Mouse (Mus musculus) midbrain, embryonic 15.5 days (tissue): Measurements from ENCODE around the gene Filip1l. TPM values are rescaled to one million over a fixed set of nuclear protein-coding genes. Genes with fewer than 3 reads are reported as not detected.

Experiments used
- ATAC-seq: fragments of 200-750 bp; cut with Nextera tagmentation; replicated peaks from 2 replicates; pipeline ENCODE4 v1.8.0; 2017; ENCODE audit warnings: moderate TSS enrichment
- H3K27ac ChIP-seq: fragments of 300-500 bp; sonication (generic); 2 replicates; pipeline ENCODE4 v1.5.1; 2015; ENCODE audit warnings: mild to moderate bottlenecking, inconsistent platforms
- H3K27me3 ChIP-seq: fragments of 300-500 bp; sonication (generic); replicated peaks from 2 replicates; pipeline ENCODE4 v1.6.1; 2015; ENCODE audit warnings: inconsistent platforms
- H3K36me3 ChIP-seq: fragments of 300-500 bp; sonication (generic); replicated peaks from 2 replicates; pipeline ENCODE4 v1.6.1; 2015; ENCODE audit warnings: inconsistent platforms
- H3K4me1 ChIP-seq: fragments of 300-500 bp; sonication (generic); 2 replicates; pipeline ENCODE4 v1.6.1; 2015; ENCODE audit warnings: inconsistent platforms
- H3K4me2 ChIP-seq: fragments of 300-500 bp; sonication (generic); 2 replicates; pipeline ENCODE4 v1.6.1; 2015; ENCODE audit warnings: inconsistent platforms, mild to moderate bottlenecking, moderate library complexity
- H3K4me3 ChIP-seq: fragments of 300-500 bp; sonication (generic); 2 replicates; pipeline ENCODE4 v1.5.1; 2015; ENCODE audit warnings: mild to moderate bottlenecking, inconsistent platforms
- H3K9ac ChIP-seq: fragments of 300-500 bp; sonication (generic); 2 replicates; pipeline ENCODE4 v1.6.1; 2015; ENCODE audit warnings: mild to moderate bottlenecking, inconsistent platforms
- H3K9me3 ChIP-seq: fragments of 300-500 bp; sonication (generic); 2 replicates; pipeline ENCODE4 v1.6.1; 2016; ENCODE audit warnings: inconsistent platforms
- whole genome bisulfite sequencing: fragments of 180-500 bp; shearing (Covaris S2); methylation state at CpG from one replicate; pipeline ENCODE4 v1.1.7; 2015; ENCODE audit warnings: mixed read lengths; 5-methylcytosine and 5-hydroxymethylcytosine counted together
- polyA plus RNA-seq: library from polyadenylated mRNA; unstranded; fragments of >200 nt; fragmentation: Nextera tagmentation; extraction: Ambion mirVana; gene quantifications from 2 replicates; pipeline ENCODE4 v1.2.1, GENCODE M21; 2015

Filip1l gene
- polyA plus RNA-seq, 1 experiment from 2014 or later: 2.5 TPM

DNA sequence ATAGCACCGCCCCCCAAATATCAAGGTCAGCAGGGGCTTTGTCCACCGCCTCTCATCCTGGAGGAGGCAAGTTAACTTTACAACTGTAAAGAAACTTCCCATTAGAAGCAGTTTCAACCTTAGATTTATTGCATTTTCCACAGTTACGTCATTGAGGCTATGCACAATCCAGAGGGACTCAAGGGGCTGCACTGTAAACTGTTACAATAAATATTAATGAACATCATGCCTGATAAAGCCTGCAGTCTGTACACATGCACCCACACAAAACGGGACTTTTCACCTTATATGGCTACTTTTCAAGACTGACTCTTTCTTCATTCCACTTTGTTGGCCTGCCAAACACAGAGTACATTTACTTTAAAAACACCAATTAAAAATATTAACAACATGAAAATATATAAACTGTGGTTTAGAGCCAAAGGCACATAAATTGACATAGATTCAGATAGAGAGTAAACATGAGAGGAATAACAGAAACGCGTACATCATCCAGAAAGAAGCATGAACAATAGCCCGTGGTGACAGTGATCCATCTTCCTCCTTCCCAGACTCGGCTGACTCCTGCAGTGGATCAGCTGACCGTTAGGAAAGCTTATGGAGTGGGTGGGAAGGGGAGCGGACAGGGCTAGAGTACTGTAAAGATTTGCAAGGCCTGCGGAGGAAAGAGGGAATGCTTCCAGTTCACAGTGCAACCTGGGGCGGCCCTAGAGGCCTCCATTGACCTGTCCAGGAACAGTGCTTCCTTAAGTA is 131.3 kb downstream of the Filip1l start:
- H3K36me3 ChIP-seq: no peaks in the 10 kb centered on the region
- no peak overlapping the region for H3K4me2 ChIP-seq
- H3K27ac ChIP-seq: no peak overlapping the region
- no peaks in the 10 kb centered on the region for H3K9me3 ChIP-seq
- no peak overlapping the region for H3K4me3 ChIP-seq
- no peak overlapping the region for H3K9ac ChIP-seq
- WGBS: 81% methylated on average over 12 of the region's 12 CpGs
- H3K27me3 ChIP-seq: no peaks in the 10 kb centered on the region
- no peak for ATAC-seq
- no peaks in the 10 kb centered on the region for H3K4me1 ChIP-seq

DNA sequence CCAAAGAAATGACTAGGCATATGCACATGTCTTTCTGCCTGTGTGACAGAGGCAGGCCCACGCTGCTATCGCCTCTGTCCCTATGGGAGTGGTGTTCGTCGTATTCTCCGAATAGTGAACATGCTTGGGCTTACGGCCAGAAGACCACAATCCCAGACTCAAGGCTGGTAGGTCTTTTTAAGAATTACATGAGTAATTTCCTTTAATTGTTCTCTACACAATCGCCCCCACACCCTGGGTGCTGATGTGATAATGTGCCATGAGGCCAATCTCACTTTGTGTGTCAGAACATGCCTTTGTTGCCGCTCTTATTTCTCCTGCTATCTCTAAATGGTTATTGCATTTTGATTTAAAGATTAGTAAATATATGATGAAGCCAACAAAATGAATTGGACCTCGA is 132.4 kb downstream of the Filip1l start:
- H3K27ac ChIP-seq: no peak overlapping the region
- H3K4me3 ChIP-seq: no peak overlapping the region
- H3K9ac ChIP-seq: no peak overlapping the region
- 81% methylated on average over 9 of the region's 9 CpGs for WGBS
- H3K9me3 ChIP-seq: no peaks in the 10 kb centered on the region
- no peak for ATAC-seq
- no peaks in the 10 kb centered on the region for H3K27me3 ChIP-seq
- H3K4me1 ChIP-seq: no peaks in the 10 kb centered on the region
- H3K36me3 ChIP-seq: no peaks in the 10 kb centered on the region
- H3K4me2 ChIP-seq: no peak overlapping the region

DNA sequence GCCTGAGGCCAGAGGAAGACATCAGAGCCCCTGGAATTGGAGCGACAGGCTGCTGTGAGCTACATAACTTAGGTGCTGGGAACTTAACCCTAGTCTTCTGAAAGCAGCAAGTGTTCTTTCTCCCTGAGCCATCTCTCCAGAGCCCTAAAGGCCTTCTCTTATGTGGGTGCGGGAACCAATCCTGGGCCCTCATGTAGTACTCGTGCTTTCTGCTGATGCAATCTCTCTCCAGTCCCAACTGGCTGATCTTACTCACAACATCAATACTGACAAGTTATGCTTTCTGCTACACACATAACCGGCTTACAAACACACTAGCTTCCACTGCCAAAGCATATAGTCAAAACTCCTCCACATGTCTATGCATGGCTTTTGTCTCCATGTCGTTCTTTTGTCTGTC is 133.4 kb downstream of the Filip1l start:
- Histone ChIP-seq H3K27ac (no peak overlapping the region), H3K4me1 (no peaks in the 10 kb centered on the region), H3K9me3 (no peaks in the 10 kb centered on the region), H3K4me2 (no peak overlapping the region), H3K36me3 (no peaks in the 10 kb centered on the region), H3K27me3 (no peaks in the 10 kb centered on the region), H3K4me3 (no peak overlapping the region), H3K9ac (no peak overlapping the region)
- WGBS: 87% methylated on average over 5 of the region's 5 CpGs
- no peak for ATAC-seq

DNA sequence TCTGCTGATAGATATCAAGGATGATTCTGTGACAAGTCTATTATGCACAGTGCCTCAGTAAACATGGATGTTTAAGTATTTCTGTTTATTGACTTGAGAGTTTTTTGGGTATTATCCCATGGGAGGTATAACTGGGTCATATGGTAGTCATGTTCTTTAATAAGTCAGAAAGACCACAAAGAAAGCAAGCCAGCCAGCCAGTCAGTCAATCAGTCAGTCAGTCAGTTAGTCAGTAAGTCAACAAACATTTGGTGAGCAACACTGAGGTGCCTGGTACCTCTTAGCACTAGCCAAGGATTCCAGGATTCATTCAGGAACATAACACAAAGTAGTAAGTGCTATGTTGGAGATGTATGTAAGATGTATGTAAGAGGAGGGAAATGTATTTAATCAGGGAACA is 135.8 kb downstream of the Filip1l start:
- no peak overlapping the region for H3K27ac ChIP-seq
- H3K4me1 ChIP-seq: no peaks in the 10 kb centered on the region
- H3K4me3 ChIP-seq: no peak overlapping the region
- no peaks in the 10 kb centered on the region for H3K9me3 ChIP-seq
- no peak overlapping the region for H3K4me2 ChIP-seq
- H3K27me3 ChIP-seq: no peaks in the 10 kb centered on the region
- no peaks in the 10 kb centered on the region for H3K36me3 ChIP-seq
- no peak overlapping the region for H3K9ac ChIP-seq
- no peak for ATAC-seq

DNA sequence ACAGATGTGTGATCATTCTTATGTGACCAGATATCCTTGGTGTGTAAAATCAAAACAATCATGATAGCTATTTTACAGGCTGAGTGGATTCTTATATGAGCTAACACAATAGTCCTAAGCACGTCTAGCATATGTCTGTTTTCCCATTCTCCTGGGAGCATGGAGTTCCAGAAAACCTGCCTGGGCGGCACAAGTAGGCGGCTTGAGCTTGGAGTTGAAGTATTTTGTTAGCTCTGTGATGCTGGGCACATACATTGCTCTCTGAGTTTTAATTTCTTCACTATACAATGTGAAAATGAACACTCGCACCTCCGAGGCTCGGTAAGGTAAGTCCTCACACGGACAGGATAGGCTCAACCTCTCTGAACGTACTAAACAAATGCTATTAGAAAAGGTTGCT is 137.8 kb downstream of the Filip1l start:
- Histone ChIP-seq H3K9ac (no peak overlapping the region), H3K4me1 (no peaks in the 10 kb centered on the region), H3K27me3 (no peaks in the 10 kb centered on the region), H3K4me3 (no peak overlapping the region), H3K9me3 (no peaks in the 10 kb centered on the region), H3K27ac (no peak overlapping the region), H3K36me3 (no peaks in the 10 kb centered on the region), H3K4me2 (no peak overlapping the region)
- WGBS: 86% methylated on average over 8 of the region's 8 CpGs
- no peak for ATAC-seq

DNA sequence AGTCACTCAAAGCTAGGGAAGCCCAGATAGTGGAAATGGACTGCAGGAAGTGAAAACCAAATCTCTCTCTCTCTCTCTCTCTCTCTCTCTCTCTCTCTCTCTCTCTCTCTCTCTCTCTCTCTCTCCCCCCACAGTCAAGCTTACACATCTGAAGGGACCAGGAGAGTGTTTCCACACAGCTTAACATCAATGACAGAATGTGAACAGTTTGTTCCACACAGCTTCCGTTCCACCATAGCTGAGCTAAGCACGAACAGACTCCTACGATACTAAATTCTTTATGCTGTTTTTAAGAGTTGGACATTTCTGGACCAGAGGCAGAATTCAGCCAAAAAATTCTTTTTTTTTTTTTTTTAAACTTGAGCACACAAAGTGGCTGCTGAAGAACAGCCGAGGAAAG is 139.0 kb downstream of the Filip1l start:
- no peaks in the 10 kb centered on the region for H3K9me3 ChIP-seq
- 95% methylated on average over 4 of the region's 4 CpGs for WGBS
- H3K4me2 ChIP-seq: no peak overlapping the region
- H3K4me1 ChIP-seq: no peaks in the 10 kb centered on the region; the same call in 1 of the 2 replicates
- H3K36me3 ChIP-seq: no peaks in the 10 kb centered on the region
- H3K27me3 ChIP-seq: no peaks in the 10 kb centered on the region
- H3K27ac ChIP-seq: no peak overlapping the region
- no peak for ATAC-seq
- no peak overlapping the region for H3K9ac ChIP-seq
- H3K4me3 ChIP-seq: no peak overlapping the region

DNA sequence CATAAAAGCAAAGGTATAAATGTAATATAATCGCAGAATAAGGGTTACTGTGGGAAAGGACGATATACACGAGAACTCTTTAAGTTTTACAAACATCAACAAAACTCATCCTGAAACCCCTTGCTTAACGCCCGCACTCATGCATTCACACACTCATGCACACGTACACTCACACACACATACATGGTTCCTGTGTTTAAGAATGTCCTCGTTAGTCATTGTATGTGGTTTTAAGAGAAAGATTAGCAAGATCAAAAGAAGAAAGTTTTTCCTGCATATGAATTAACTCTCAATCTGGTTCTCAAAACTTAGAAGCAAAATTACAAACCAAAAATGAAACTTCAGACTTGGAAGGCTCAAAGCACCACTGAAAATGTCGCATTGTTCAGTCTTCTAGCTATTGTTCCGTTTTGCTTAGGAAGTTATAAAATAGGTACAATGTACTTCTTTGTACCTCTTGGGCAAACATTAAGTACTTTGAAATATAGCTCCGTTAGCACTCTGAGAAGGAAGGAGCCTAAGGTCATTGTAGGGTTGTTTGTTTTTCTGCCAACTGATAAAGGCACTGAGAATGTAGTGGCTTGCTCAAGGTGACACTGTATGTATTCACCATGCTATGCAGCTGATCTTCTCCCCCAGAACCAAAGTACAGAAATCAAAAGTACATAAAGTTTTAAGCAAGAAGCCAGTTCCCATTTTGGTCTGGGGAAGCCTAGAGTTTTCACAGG is 142.7 kb downstream of the Filip1l start:
- Histone ChIP-seq H3K27ac (no peak overlapping the region), H3K9me3 (no peaks in the 10 kb centered on the region), H3K4me3 (no peak overlapping the region), H3K36me3 (no peaks in the 10 kb centered on the region), H3K4me2 (no peak overlapping the region), H3K4me1 (no peaks in the 10 kb centered on the region; the same call in 1 of the 2 replicates), H3K27me3 (no peaks in the 10 kb centered on the region), H3K9ac (no peak overlapping the region)
- 87% methylated on average over 10 of the region's 10 CpGs for WGBS
- no peak for ATAC-seq

DNA sequence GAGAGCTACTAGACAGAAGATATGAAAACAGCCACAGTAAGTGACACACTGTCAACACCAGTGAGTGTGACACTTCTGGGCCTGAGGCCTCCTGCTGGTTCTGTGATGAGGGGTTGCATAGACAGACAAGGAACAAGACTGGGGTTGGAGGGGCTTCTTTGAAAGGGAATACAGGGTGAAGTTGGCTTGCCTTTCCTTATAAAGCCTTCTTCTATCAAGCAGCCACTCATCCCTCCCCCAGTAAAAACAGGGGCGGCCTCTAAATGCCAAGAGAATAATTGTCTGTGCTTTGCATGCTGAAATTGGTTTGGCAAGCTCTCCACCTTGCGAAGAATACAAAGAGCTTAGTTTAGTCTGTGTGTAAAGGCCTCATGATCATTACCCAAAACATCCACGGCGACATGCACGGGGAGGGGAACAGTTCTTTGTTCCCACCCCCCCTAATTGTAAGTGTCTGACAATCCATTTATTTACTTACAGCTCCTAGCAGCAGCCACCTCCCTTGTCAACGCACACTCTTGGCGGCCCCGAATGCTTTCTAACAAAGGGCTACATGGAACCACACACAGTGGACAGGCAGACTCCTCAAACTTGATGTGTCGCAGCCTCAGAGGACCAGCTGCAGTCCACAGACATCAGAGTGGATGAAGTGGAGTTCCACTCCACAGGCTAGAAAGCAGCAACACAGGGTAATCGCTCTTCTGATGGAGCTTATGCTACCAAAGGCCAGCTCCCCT is 143.7 kb downstream of the Filip1l start:
- Histone ChIP-seq H3K4me1 (no peaks in the 10 kb centered on the region; the same call in 1 of the 2 replicates), H3K27me3 (no peaks in the 10 kb centered on the region), H3K36me3 (no peaks in the 10 kb centered on the region), H3K9ac (no peak overlapping the region), H3K9me3 (no peaks in the 10 kb centered on the region), H3K4me2 (no peak overlapping the region), H3K4me3 (no peak overlapping the region), H3K27ac (no peak overlapping the region)
- peak; percentile 83 for ATAC-seq
- 42% methylated on average over 10 of the region's 10 CpGs for WGBS

DNA sequence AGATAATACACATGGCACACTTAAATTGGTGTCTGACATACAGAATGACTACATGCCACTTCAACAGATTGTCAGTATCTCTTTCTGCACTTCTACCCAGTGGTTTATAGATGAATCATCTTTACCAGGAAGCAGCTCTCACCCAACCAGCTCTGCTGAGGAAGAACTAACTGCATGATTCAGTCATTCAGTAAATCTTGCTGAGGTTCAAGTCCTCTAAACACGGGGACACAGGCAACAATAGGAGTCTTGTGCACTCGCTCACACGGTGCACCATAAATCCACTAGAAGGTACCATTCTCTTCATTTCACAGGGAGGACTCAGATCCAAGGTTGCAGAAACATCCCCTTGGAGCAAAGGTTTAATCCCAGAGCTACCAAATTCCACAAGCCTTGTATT is 148.0 kb downstream of the Filip1l start:
- 70% methylated on average over 3 of the region's 3 CpGs for WGBS
- Histone ChIP-seq H3K4me1 (no peaks in the 10 kb centered on the region; the same call in 1 of the 2 replicates), H3K4me2 (no peak overlapping the region), H3K27me3 (no peaks in the 10 kb centered on the region), H3K36me3 (no peaks in the 10 kb centered on the region), H3K9ac (no peak overlapping the region), H3K27ac (no peak overlapping the region), H3K9me3 (no peaks in the 10 kb centered on the region), H3K4me3 (no peak overlapping the region)
- ATAC-seq: no peak

DNA sequence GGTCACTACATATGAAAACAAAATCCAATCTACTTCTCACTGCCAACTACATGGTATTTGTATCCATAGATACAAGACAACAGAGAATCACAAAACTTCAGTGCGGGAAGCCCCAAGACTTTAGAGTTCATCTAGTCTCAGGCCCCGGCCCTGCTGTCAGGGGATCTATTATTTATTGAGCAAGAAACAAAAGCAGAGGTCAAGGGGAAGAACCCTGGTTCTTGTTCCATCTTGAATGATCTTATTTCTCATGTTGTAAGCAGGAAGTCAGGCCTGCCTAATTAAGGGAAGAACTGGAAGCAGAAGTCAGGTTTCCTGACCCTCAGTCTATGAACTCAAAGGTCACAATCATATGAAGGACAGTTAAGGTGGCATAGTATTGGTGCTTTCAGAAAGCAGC is 149.3 kb downstream of the Filip1l start:
- Histone ChIP-seq H3K27me3 (no peaks in the 10 kb centered on the region), H3K9me3 (no peaks in the 10 kb centered on the region), H3K9ac (no peak overlapping the region), H3K4me3 (no peak overlapping the region), H3K36me3 (no peaks in the 10 kb centered on the region), H3K4me2 (no peak overlapping the region), H3K4me1 (no peaks in the 10 kb centered on the region), H3K27ac (no peak overlapping the region)
- 28% methylated on average over 2 of the region's 2 CpGs for WGBS
- no peak for ATAC-seq

DNA sequence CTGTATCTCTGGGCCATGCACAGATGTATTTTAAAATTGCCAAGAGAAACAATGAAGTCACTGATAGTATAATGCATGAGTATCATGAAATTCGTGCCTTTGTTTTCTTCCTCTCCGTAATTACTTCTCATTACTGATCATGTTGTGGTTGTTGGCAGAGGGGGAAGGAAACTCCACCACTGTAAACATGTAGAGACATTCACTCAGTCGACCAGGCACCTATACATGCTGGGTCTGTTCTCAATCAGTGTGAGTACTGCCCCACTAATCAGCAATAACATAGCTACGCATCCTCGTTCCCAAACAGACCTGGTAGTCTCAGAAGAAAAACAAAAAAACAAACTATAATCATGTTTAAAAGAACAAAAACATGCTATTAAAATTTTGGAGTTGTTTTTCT is 149.9 kb downstream of the Filip1l start:
- no peaks in the 10 kb centered on the region for H3K4me1 ChIP-seq
- H3K9ac ChIP-seq: no peak overlapping the region
- ATAC-seq: no peak
- no peaks in the 10 kb centered on the region for H3K36me3 ChIP-seq
- H3K4me3 ChIP-seq: no peak overlapping the region
- WGBS: 80% methylated on average over 5 of the region's 5 CpGs
- no peaks in the 10 kb centered on the region for H3K27me3 ChIP-seq
- H3K4me2 ChIP-seq: no peak overlapping the region
- no peak overlapping the region for H3K27ac ChIP-seq
- H3K9me3 ChIP-seq: no peaks in the 10 kb centered on the region

DNA sequence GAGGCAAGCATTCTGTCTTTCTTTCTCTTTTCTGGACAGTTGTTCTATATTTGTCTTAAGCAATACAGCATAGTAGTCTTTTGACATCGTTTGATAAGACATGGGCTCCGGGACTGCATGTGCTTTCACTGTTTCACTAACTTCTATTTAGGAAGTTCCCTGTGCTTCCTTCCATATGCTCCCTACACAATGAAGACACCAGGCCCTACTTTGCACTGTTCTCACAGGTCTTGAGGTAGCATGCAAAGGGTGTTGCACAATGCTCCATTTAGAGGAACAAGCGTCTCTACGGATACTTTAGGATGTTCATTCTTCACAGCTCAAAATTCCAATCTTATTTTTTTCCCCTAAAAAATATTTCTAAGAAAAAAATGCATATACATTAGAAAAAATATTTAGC is 151.8 kb downstream of the Filip1l start:
- no peak overlapping the region for H3K27ac ChIP-seq
- no peak overlapping the region for H3K4me3 ChIP-seq
- H3K4me2 ChIP-seq: no peak overlapping the region
- H3K27me3 ChIP-seq: no peaks in the 10 kb centered on the region
- ATAC-seq: no peak
- no peaks in the 10 kb centered on the region for H3K9me3 ChIP-seq
- no peak overlapping the region for H3K9ac ChIP-seq
- 91% methylated on average over 4 of the region's 4 CpGs for WGBS
- no peaks in the 10 kb centered on the region for H3K4me1 ChIP-seq
- H3K36me3 ChIP-seq: no peaks in the 10 kb centered on the region
